Mouse (Mus musculus): ENCODE measurements around the gene Epn3.

- TF ChIP-seq CTCF (IDR thresholded peaks at IDR 0.05; ENCODE audit: insufficient read depth, low read depth, low read length) (no peak), POLR2A (IDR thresholded peaks at IDR 0.05; ENCODE audit: insufficient read depth, low read depth, low read length) (no peak)
Observed at GRCm38 (mm10) chr11:94546381-94546780, 46.6 kb upstream of the Epn3 start.
